8 mouse cellular contexts compared by ENCODE assay signal in genomic region chr6:53818732-53819661, GRCm38 (mm10). TPM values are rescaled to one million over a fixed set of nuclear protein-coding genes. Genes with fewer than 3 reads are reported as not detected.
DNase-seq lines count a peak whose midpoint lies in the region; ATAC-seq lines count a peak whose summit lies in the region.

No protein-coding gene starts in this region.

- H3K4me1 ChIP-seq in embryonic facial prominence, embryonic 10.5 days: peaks cover 70% of the 10 kb centered on the region
- H3K4me1 ChIP-seq in heart, embryonic 14.5 days (ENCODE audit: control insufficient read depth in 2 of 2, insufficient read depth in 2 of 2, low read length in 2 of 2): peaks cover 14 to 29% of the 10 kb centered on the region in 2 experiments

- peak overlapping the region; percentile 75 for H3K9ac ChIP-seq in heart, embryonic 14.5 days (ENCODE audit: low read length)

- H3K27me3 ChIP-seq in embryonic facial prominence, embryonic 10.5 days (replicated peaks; ENCODE audit: low read depth, poor library complexity, severe bottlenecking): peaks cover 64% of the 10 kb centered on the region
- peaks cover 53% of the 10 kb centered on the region for H3K27me3 ChIP-seq in heart, embryonic 14.5 days (ENCODE audit: control insufficient read depth, insufficient read depth, low read length)

- no peaks in the 10 kb centered on the region for H3K9me3 ChIP-seq in embryonic facial prominence, embryonic 10.5 days
- H3K9me3 ChIP-seq in heart, embryonic 14.5 days (ENCODE audit: control insufficient read depth, low read length): no peaks in the 10 kb centered on the region

- DNase-seq in ovary, postnatal 10 days (ENCODE audit: low spot score): peak; percentile 27
- no peak for DNase-seq in ovary, adult 18-20 months (ENCODE audit: low spot score)
- peak; percentile 80 for DNase-seq in embryonic facial prominence, embryonic 10.5 days (ENCODE audit: low spot score)
- DNase-seq in kidney, postnatal 4 days: peak; percentile 80 to 87
- peak; percentile 81 for DNase-seq in lung, postnatal 10 days
- peak; percentile 71 for DNase-seq in right cerebral cortex, postnatal 4 days
- DNase-seq in T-cell, adult 2 months (ENCODE audit: low spot score): no peak

- ATAC-seq in heart, embryonic 14.5 days (ENCODE audit: insufficient number of reproducible peaks, insufficient read depth, low FRiP score, low read depth): no peak; the same call in 1 of the 2 replicates

- 3% methylated on average over 52 of the region's 52 CpGs for WGBS in embryonic facial prominence, embryonic 10.5 days
- 5% methylated on average over 52 of the region's 52 CpGs for WGBS in heart, embryonic 14.5 days

- H3K27ac ChIP-seq in embryonic facial prominence, embryonic 10.5 days (replicated peaks): peak overlapping the region; percentile 97
- no peak overlapping the region for H3K27ac ChIP-seq in heart, embryonic 14.5 days (replicated peaks in 1 of 2; ENCODE audit: control insufficient read depth in 1 of 2, insufficient read depth in 1 of 2, low read depth in 2 of 2, low read length in 2 of 2)

- H3K4me2 ChIP-seq in heart, embryonic 14.5 days (ENCODE audit: low read length): peak overlapping the region; percentile 96

- H3K4me3 ChIP-seq in embryonic facial prominence, embryonic 10.5 days: peak overlapping the region; percentile 76
- peak overlapping the region; percentile 59 to 67 for H3K4me3 ChIP-seq in heart, embryonic 14.5 days (ENCODE audit: control insufficient read depth in 1 of 2, insufficient read depth in 1 of 2, low read depth in 1 of 2, low read length in 2 of 2)

- H3K36me3 ChIP-seq in embryonic facial prominence, embryonic 10.5 days (replicated peaks): peaks cover 27% of the 10 kb centered on the region
- no peaks in the 10 kb centered on the region for H3K36me3 ChIP-seq in heart, embryonic 14.5 days (ENCODE audit: control insufficient read depth, insufficient read depth, low read length)

RNA-seq across cellular contexts. Expression of gene Tril, which starts 1.6 kb away (rescaled TPM):
- 50.1 and 65.8 TPM in 2 replicates for polyA plus RNA-seq in embryonic facial prominence, embryonic 10.5 days (2016; fragmentation: Nextera tagmentation; extraction: Ambion mirVana)
- polyA plus RNA-seq in heart, embryonic 14.5 days (2014; fragmentation: Nextera tagmentation; extraction: Ambion mirVana): 4.5 and 4.8 TPM in 2 replicates

Comparison
In these comparisons a context has a peak if more than half of its experiments do, and no peak if none do; other contexts are left out.
1. DNase-seq: peak in ovary, postnatal 10 days (single experiment), embryonic facial prominence, embryonic 10.5 days (single experiment), kidney, postnatal 4 days (2 of 2), lung, postnatal 10 days (single experiment) and right cerebral cortex, postnatal 4 days (single experiment); none in ovary, adult 18-20 months (single experiment) and T-cell, adult 2 months (single experiment).